Mouse (Mus musculus) kidney, adult 11 months (tissue): ENCODE data around the gene Hspb9.
A peak's percentile ranks its signal among the peaks of the same experiment; 100 is the strongest.

ENCODE experiments used
- DNase-seq: peaks from one replicate; pipeline ENCODE4 v3.0.0; 2022

Hspb9 gene

GRCm38 (mm10) chr11:100713735-100714533 is at the start of gene Hspb9:
Gene Hspb9 (plus strand): TSS chr11:100713850.
- DNase-seq, result peak; percentile 67

DNA sequence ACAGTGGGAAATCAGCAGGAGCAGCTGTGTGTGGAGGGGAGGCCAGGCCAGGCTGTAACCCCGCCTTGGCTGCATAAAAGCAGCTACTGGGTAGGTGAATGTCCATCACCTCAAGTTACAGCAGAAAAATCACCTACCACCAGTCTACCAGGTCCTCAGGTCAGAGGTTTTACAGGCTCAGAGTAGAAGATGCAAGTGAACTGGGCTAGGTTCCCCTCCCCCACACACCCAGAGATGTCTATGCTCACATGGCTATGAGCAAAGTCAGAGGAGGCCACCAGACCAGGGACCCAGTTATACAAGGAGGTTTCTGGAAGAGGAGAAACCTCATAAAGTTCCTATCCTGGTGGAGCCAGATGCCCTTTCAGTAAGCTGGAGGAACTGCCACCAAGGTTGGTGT is 42.6 kb upstream of the Hspb9 start:
- DNase-seq, result no peak

DNA sequence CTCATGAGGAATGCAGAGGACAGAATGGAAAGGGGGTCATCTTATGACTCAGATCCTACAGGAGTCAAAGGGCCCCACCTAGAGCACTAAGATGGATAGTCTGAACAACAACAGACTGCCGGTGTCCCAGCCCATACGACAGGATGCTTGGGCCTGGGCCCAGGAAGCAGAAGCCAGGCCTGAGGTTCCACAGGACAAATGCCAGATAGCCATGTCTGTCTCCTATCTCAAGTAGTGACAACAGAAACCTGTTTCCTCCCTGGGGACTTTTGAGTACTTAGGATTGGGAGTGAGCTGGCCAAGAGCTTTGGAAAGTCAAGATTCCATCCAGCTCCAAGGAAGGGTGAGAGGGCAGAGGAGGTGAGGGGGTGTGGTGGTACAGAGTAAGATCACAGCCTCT is 41.7 kb upstream of the Hspb9 start:
- no peak for DNase-seq

DNA sequence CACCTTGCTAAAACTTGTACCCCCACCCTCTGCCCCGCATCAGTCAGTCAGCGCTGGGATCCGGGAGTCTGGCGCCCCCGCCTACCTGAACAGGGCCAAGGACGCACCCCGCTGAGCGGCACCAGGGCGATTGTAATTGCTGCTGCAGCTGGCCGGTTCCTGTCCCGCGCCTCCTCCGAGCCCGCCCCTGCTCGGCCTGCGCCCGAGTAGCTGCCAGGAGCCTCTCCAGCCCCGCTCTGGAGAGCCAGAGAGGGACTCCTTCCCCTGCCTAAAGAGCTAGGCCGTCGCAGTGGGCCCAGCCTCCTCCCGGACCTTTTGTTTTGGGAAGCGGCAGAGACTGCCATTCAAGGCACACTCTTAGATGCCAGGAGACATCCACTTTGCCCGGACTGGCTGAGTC is 40.5 kb upstream of the Hspb9 start:
- DNase-seq, result no peak

- DNase-seq, result no peak
These were observed 35.8 kb upstream of the Hspb9 start for GRCm38 (mm10) chr11:100677810-100678209.

DNA sequence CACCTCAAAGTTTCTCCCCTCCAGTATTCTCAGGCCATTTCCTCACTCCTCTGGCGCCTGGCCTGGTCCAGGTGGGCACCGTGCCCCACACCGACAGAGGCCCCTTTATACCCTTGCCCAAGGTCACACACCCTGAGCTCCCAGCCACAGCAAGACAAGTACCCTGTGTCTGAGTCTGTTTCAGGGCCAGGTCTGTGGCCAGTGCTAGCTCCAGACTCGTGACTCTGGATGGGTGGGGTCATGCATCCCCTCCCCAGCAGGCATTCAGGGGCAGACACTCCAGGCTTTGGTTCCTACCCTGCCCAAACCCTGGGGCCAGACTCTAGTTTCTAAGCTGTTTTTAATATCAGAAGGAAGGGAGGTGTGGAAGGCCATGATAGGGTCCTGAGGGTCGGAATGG is 31.8 kb upstream of the Hspb9 start:
- no peak for DNase-seq

- no peak for DNase-seq
These were observed 31.1 kb upstream of the Hspb9 start for GRCm38 (mm10) chr11:100682526-100682925.

DNA sequence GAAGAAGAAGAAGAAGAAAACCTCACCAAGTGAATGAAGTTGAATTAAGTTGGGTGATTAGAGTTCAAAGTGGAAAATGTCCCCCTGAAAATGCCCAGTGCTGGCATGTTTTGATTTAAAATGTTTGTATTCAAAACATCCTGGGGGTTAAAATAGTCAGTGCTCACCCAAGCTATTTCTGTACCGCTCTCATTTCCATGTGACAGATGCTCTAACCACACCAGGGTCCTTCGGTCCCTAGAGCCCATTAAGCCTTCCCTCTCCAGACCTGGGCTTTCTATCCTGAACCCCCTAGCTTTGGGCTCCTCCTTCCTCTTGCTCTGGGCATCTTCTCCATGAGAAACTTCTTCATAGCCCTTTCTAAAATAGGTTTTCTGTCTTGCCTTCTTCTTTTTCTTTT is 29.6 kb upstream of the Hspb9 start:
- no peak for DNase-seq

DNA sequence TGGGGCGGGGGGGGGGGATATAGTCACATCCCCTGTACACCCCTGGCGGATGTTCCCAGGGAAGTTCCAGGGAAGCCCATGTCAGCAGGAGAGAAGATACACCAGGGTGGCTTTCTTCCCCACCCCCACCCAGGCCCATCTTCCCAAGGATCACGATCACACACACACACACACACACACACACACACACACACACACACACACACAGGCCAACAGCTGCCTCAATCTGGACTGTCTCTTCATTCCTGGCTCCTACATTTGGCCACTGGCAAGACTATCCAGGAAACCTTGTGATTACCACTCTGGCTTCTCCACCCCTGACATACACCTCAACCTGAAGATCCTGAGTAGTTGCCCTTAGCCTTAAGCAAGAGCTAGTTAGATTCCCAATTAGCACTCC is 28.3 kb upstream of the Hspb9 start:
- DNase-seq, result no peak

- no peak for DNase-seq
These were observed 26.4 kb upstream of the Hspb9 start for GRCm38 (mm10) chr11:100687265-100687664.

GRCm38 (mm10) chr11:100688443-100688842 is 25.2 kb upstream of the Hspb9 start:
- no peak for DNase-seq

GRCm38 (mm10) chr11:100690389-100690788 is 23.3 kb upstream of the Hspb9 start:
- no peak for DNase-seq

DNA sequence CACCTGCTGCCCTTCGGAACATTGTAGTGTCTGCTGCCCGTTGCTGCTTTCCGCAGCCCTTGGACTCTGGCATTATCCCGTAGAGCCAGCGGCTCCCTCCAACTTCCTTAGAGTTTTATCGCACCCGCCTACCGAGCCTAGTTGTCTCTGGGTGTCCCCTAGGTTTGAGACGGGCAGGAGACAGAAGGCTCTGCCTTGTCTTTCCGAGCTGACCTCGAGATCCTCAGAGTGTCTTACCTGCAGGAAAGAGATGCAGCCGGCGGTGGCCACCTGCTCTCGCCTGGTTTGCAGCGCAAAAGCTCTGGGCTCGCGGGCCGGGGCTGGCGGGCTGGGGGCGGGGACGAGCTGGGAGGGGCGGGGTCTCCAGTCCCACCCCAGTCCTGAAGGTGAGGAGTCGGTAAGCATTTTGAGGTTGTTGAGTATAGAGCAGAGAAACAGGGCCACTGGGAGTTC is 21.5 kb upstream of the Hspb9 start, which contains the start of gene Zfp385c:
TSS of gene Zfp385c (minus strand) at position 292 of the 453 bp plus-strand sequence.
- no peak for DNase-seq

- no peak for DNase-seq
These were observed 20.5 kb upstream of the Hspb9 start for GRCm38 (mm10) chr11:100693154-100693553.

DNA sequence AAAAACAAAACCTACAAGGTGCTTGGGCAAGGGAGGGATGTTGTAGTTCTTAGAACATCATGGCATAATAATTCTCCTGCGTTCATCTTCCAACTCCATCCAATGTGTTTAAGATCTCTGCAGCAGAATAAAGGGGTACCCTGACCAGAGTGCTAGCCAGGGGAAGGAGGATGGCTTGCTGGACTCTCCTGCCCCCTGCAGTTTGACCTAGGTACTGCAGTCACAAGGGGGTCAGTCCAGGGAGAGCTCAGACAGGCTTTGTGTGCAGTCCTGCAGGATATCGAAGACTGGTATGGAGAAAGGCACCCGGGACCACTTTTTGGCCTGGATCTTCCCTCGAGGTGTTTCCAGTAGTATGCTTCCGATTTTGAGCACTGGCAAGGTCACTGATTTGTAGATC is 18.7 kb upstream of the Hspb9 start:
- peak; percentile 47 for DNase-seq

DNA sequence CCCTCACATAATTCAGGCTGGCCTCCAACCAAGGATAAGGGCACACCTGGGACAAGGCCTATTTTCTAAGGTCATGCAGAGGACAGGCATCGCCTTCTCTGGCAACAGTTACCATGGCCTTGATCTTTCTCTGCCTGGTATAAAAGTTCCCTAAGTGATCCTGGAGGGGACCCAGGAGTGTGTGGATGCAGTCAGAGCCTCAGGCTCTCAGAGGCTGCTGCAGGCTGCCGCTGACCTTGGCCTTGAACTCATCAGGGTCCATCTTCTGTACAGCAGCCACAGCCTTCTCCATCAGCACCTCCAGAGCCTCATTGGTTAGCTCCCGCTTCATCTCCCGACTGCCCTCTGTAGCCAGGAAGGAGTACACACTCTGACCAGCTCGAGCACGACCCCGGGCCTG is 15.7 kb upstream of the Hspb9 start:
- no peak for DNase-seq

DNA sequence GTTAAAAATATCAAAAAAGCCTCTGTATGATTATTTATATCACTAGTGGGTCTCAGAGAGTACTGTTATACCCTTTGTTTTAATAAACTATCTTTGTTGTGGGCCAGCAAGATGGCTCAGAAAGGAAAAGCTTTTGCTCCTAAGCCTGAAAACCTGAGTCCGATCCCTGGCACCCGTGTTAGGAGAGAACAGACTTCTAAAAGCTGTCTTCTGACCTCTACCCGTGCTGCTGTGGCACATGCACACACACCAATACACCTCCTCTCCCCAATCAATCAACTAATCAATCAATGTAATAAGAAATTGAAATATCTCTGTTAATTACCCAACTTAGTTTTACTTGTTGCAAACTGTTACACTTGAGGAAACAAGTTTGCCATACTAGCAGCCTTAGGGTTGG is 12.9 kb upstream of the Hspb9 start:
- no peak for DNase-seq

- peak; percentile 36 for DNase-seq
These were observed 12.3 kb upstream of the Hspb9 start for GRCm38 (mm10) chr11:100701301-100701700.

DNA sequence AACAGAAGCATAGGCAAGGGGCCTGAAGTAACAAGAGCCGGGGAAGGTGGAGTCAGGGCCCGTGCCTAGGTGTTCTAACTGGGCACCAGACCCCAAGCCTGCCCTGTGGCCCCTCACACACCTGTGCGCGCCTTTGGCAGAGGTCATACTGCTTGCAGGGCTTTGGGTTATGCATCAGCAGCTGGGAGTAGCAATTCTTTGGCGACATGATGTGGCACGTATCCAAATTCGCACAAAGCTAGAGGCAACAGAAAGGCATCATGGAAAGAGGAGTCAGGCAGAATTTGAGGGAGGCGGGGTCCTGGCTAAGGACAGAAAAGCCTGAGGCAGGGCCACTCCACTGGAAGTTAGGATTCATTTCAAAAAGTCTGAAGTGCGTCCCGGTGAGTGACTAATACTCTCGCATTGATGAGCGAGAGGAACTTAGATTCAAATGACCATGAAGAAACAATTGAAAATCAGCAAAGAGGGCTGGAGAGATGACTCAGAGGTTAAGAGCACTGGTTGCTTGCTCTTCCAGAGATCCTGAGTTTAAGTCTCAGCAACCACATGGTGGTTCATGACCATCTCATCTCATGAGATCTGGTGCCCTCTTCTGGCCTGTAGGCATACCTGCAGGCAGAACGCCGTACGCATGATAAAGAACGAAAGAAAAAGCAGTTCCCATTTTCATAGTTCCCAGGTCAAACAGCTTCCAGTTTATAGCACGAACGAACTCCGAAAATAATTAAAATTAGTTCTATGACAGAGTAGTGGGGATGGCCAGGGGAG is 11.4 kb upstream of the Hspb9 start:
- DNase-seq, result peak; percentile 44

- DNase-seq, result no peak
These were observed 10.7 kb upstream of the Hspb9 start for GRCm38 (mm10) chr11:100702906-100703305.

GRCm38 (mm10) chr11:100703366-100703765 is 10.3 kb upstream of the Hspb9 start:
- DNase-seq, result peak; percentile 71

GRCm38 (mm10) chr11:100703851-100704531 is 9.7 kb upstream of the Hspb9 start, which contains the start of gene Dhx58:
Gene Dhx58 (minus strand): TSS chr11:100704271.
- DNase-seq, result no peak

- no peak for DNase-seq
These were observed 8.4 kb upstream of the Hspb9 start for GRCm38 (mm10) chr11:100705095-100705747.
